Mouse (Mus musculus) cerebellum, adult 2 months (tissue): ENCODE results near the gene Purb. TPM values are rescaled to one million over a fixed set of nuclear protein-coding genes. Genes with fewer than 3 reads are reported as not detected.

Experiments used
- DNase-seq, 2 experiments: peaks; one replicate each; pipeline ENCODE4 v3.0.0; 2021
- H3K27ac ChIP-seq: fragments of 200-500 bp; 2 replicates; pipeline ENCODE4 v1.5.1; 2012; ENCODE audit warnings: low read length, control low read depth, inconsistent platforms; ENCODE audit not compliant: insufficient read depth
- H3K27me3 ChIP-seq: fragments of 200-500 bp; 2 replicates; pipeline ENCODE4 v1.6.1; 2012; ENCODE audit warnings: inconsistent platforms, mild to moderate bottlenecking, low read length, moderate library complexity; ENCODE audit not compliant: control insufficient read depth, insufficient read depth
- H3K4me1 ChIP-seq: fragments of 200-500 bp; 2 replicates; pipeline ENCODE4 v1.6.1; 2011; ENCODE audit warnings: low read length; ENCODE audit not compliant: control insufficient read depth, insufficient read depth
- H3K4me3 ChIP-seq: fragments of 200-500 bp; replicated peaks from 2 replicates; pipeline ENCODE3; 2011; ENCODE audit warnings: mild to moderate bottlenecking, low read depth, low read length, control low read depth; ENCODE audit not compliant: insufficient read depth
- CTCF ChIP-seq: fragments of 200-500 bp; IDR thresholded peaks from 2 replicates; pipeline ENCODE4 v1.5.1; 2011; ENCODE audit warnings: low read depth, mild to moderate bottlenecking, control low read depth, low read length, moderate library complexity, borderline replicate concordance; ENCODE audit not compliant: insufficient read depth
- POLR2A ChIP-seq: fragments of 200-500 bp; IDR thresholded peaks from 2 replicates; pipeline ENCODE4 v1.6.1; 2011; ENCODE audit warnings: low read length, control low read depth, borderline replicate concordance; ENCODE audit not compliant: insufficient read depth
- WGBS: fragments of 180-500 bp; shearing (Covaris S2); methylation state at CpG from one replicate; pipeline ENCODE4 v1.1.7; 2018; 5-methylcytosine and 5-hydroxymethylcytosine counted together
- polyA plus RNA-seq: library from polyadenylated mRNA; depleted of rRNA; stranded (reverse); fragments of >200 nt; gene quantifications from 2 replicates; pipeline ENCODE4 v1.2.3, GENCODE M21; 2012; rRNA removed

Purb gene
- 76.9 and 81.9 TPM in 2 replicates for polyA plus RNA-seq

DNA sequence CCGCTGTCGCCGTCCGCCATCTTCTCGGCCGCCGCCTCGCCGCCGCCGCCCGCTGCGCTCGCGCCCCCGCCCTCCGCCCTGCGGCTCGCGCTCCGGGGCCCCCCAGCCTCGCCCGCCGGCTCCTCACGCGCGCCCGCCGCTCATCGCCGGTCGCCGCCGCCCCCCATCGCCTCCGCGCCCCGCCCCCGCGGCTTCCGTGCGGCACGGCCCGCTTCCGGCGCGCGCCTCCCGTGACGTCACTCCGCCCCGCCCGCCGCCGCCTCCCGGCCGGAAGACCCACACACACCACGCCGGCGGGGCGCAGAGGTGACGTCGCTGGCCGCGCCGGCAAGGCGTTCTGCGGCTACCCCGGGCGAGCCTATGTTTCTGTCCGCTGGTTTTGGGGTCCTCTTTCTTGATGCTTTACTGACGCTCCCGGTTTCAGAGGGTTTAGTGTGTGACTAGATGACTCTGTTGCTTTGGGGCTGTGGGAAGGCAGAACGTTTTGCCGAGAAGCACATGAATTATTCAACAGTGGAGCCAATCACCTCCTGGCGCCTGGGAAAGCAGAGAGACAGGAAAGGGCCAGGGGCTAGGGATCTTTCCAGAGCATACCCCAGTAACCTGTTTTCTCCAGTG is at the start of gene Purb:
Purb (minus strand) TSS at position 51 of the 618 bp plus-strand sequence.
- H3K4me1 ChIP-seq = peaks cover 21% of the 10 kb centered on the region
- H3K4me3 ChIP-seq = peak within 1 kb of the TSS; percentile 94
- peak; percentile 97 for TF ChIP-seq POLR2A
- TF ChIP-seq CTCF = no peak
- no peaks in the 10 kb centered on the region for H3K27me3 ChIP-seq
- H3K27ac ChIP-seq = peak within 1 kb of the TSS; percentile 100
- DNase-seq = peak; percentile 93 to 94
- 8% methylated on average over 71 of the region's 76 CpGs for WGBS

- DNase-seq = no peak
- Histone ChIP-seq H3K4me1 (no peaks in the 10 kb centered on the region), H3K27me3 (no peaks in the 10 kb centered on the region), H3K4me3 (no peak overlapping the region), H3K27ac (no peak overlapping the region)
- WGBS = 56% methylated on average over 1 of the region's 1 CpGs
- TF ChIP-seq CTCF (no peak), POLR2A (no peak)
Measured at GRCm38 (mm10) chr11:6525241-6525640, 49.5 kb upstream of the Purb start.

DNA sequence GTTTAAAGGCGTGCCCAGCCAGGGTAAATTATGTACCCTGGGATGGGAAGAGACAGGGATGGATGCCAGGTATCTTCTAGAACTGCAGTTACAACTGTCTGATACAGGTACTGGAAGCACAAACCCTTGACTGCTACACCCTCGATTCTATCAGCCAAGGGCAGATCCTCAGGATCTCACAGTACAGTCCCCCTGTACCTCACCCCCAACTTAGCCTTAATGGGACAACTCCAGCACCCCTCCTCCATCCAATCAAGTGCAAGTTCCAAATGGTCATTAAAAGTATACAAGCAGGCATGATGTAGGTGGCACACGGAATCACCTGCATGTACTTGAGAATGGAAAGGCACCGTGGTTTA is 49.1 kb upstream of the Purb start:
- WGBS = 95% methylated on average over 4 of the region's 4 CpGs
- H3K27ac ChIP-seq = no peak overlapping the region
- H3K27me3 ChIP-seq = no peaks in the 10 kb centered on the region
- no peak overlapping the region for H3K4me3 ChIP-seq
- no peaks in the 10 kb centered on the region for H3K4me1 ChIP-seq
- TF ChIP-seq CTCF (no peak), POLR2A (no peak)
- DNase-seq = no peak

DNA sequence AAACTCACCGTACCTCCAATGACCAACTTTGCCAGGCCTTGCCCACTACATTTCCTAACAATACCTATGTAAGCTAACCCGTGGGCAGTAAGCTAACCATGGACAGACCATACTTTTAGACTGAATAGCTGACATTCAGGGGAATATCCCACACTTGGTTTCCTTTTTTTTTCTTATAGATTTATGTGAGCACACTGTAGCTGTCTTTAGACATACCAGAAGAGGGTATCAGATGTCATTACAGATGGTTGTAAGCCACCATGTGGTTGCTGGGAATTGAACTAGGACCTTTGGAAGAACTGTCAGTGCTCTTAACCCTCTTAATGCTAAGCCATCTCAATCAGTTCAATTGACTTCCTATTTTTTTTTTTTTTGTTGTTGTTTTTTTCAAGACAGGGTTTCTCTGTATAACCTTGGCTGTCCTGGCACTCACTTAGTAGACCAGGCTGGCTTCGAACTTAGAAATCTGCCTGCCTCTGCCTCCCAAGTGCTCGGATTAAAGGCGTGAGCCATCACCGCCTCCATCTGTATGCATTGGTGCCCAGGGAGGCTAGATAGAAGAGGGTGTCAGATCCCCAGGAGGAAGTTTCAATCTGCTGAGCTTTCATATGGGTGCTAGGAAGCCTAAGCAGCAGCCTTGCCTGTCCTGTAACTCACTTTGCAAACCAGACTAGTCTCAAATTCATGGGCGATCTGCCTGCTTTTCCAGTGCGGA is 48.6 kb upstream of the Purb start:
- no peak overlapping the region for H3K27ac ChIP-seq
- H3K4me3 ChIP-seq = no peak overlapping the region
- TF ChIP-seq CTCF (no peak), POLR2A (no peak)
- H3K27me3 ChIP-seq = no peaks in the 10 kb centered on the region
- no peak for DNase-seq
- no peaks in the 10 kb centered on the region for H3K4me1 ChIP-seq
- 92% methylated on average over 8 of the region's 8 CpGs for WGBS

GRCm38 (mm10) chr11:6523662-6524088 is 48.0 kb upstream of the Purb start:
- H3K4me3 ChIP-seq = no peak overlapping the region
- TF ChIP-seq CTCF (no peak), POLR2A (no peak)
- no peak for DNase-seq
- no peak overlapping the region for H3K27ac ChIP-seq
- no peaks in the 10 kb centered on the region for H3K4me1 ChIP-seq
- H3K27me3 ChIP-seq = no peaks in the 10 kb centered on the region
- WGBS = 73% methylated on average over 1 of the region's 1 CpGs

- no peak overlapping the region for H3K27ac ChIP-seq
- 70% methylated on average over 9 of the region's 9 CpGs for WGBS
- no peaks in the 10 kb centered on the region for H3K27me3 ChIP-seq
- TF ChIP-seq CTCF = no peak
- no peak for TF ChIP-seq POLR2A
- no peak for DNase-seq
- H3K4me3 ChIP-seq = no peak overlapping the region
- H3K4me1 ChIP-seq = no peaks in the 10 kb centered on the region
Measured at GRCm38 (mm10) chr11:6522782-6523525, 47.2 kb upstream of the Purb start.

GRCm38 (mm10) chr11:6520507-6521173 is 44.9 kb upstream of the Purb start, which contains the start of gene Myo1g:
TSS of gene Myo1g (minus strand) at chr11:6520965.
- Histone ChIP-seq H3K27ac (no peak within 1 kb of the TSS), H3K27me3 (no peaks in the 10 kb centered on the region), H3K4me1 (no peaks in the 10 kb centered on the region), H3K4me3 (no peak within 1 kb of the TSS)
- WGBS = 81% methylated on average over 7 of the region's 7 CpGs
- TF ChIP-seq POLR2A (no peak), CTCF (no peak)
- no peak for DNase-seq
